Mouse (Mus musculus): ENCODE results near the gene Gucy2c.

- no peak for TF ChIP-seq CTCF (IDR thresholded peaks at IDR 0.05; ENCODE audit: borderline replicate concordance, control insufficient read depth, extremely low read depth, insufficient read depth, low read length, poor library complexity)
- no peak for TF ChIP-seq POLR2A (IDR thresholded peaks at IDR 0.05; ENCODE audit: control insufficient read depth, extremely low read depth, insufficient read depth, low read length, poor library complexity)
Observed at GRCm38 (mm10) chr6:136728144-136728543, 53.4 kb downstream of the Gucy2c start.
